Mouse (Mus musculus): ENCODE results near the gene Reln. TPM values are rescaled to one million over a fixed set of nuclear protein-coding genes. Genes with fewer than 3 reads are reported as not detected.

Reln gene
- total RNA-seq, 2 experiments from 2014 or later, result 3.0 to 4.2 TPM

GRCm38 (mm10) chr5:22241560-22241959 is 102.9 kb downstream of the Reln start:
- intact Hi-C loops (cut with DNase I), result no loop called here
- DNase-seq, result no peak

GRCm38 (mm10) chr5:22236801-22237200 is 107.7 kb downstream of the Reln start:
- intact Hi-C loops (cut with DNase I), result no loop called here
- DNase-seq, result peak; percentile 4 to 5

GRCm38 (mm10) chr5:22224515-22224914 is 120.0 kb downstream of the Reln start:
- intact Hi-C loops (cut with DNase I), result no loop called here
- no peak for DNase-seq

GRCm38 (mm10) chr5:22223940-22224339 is 120.6 kb downstream of the Reln start:
- intact Hi-C loops (cut with DNase I), result no loop called here
- DNase-seq, result no peak

GRCm38 (mm10) chr5:22208311-22209021 is 136.0 kb downstream of the Reln start:
- no peak for DNase-seq
- intact Hi-C loops (cut with DNase I), result no loop called here

GRCm38 (mm10) chr5:22197926-22198325 is 146.6 kb downstream of the Reln start:
- intact Hi-C loops (cut with DNase I), result no loop called here
- no peak for DNase-seq

- no peak for DNase-seq
- intact Hi-C loops (cut with DNase I), result no loop called here
Observed at GRCm38 (mm10) chr5:22196891-22197290, 147.6 kb downstream of the Reln start.

GRCm38 (mm10) chr5:22196476-22196875 is 148.0 kb downstream of the Reln start:
- DNase-seq, result no peak
- intact Hi-C loops (cut with DNase I), result no loop called here

- intact Hi-C loops (cut with DNase I), result no loop called here
- DNase-seq, result no peak
Observed at GRCm38 (mm10) chr5:22195352-22195941, 149.1 kb downstream of the Reln start.

- intact Hi-C loops (cut with DNase I), result no loop called here
- no peak for DNase-seq
Observed at GRCm38 (mm10) chr5:22191784-22192183, 152.7 kb downstream of the Reln start.

GRCm38 (mm10) chr5:22190333-22190732 is 154.2 kb downstream of the Reln start:
- DNase-seq, result no peak
- intact Hi-C loops (cut with DNase I), result no loop called here

- intact Hi-C loops (cut with DNase I), result no loop called here
Observed at GRCm38 (mm10) chr5:22187599-22187998, 156.9 kb downstream of the Reln start.

GRCm38 (mm10) chr5:22176480-22176879 is 168.0 kb downstream of the Reln start:
- no peak for DNase-seq

More at GRCm38 (mm10) chr5:22187599-22187998, 156.9 kb downstream of the Reln start:
- DNase-seq, result no peak

GRCm38 (mm10) chr5:22171336-22171735 is 173.2 kb downstream of the Reln start:
- no peak for DNase-seq
- intact Hi-C loops (cut with DNase I), result no loop called here

More at GRCm38 (mm10) chr5:22176480-22176879, 168.0 kb downstream of the Reln start:
- intact Hi-C loops (cut with DNase I), result no loop called here

GRCm38 (mm10) chr5:22164060-22164934 is 180.2 kb downstream of the Reln start:
- intact Hi-C loops (cut with DNase I), result no loop called here
- no peak for DNase-seq

- no peak for DNase-seq
- intact Hi-C loops (cut with DNase I), result no loop called here
Observed at GRCm38 (mm10) chr5:22160935-22161334, 183.6 kb downstream of the Reln start.

- intact Hi-C loops (cut with DNase I), result no loop called here
- no peak for DNase-seq
Observed at GRCm38 (mm10) chr5:22158754-22159153, 185.7 kb downstream of the Reln start.

- no peak for DNase-seq
- intact Hi-C loops (cut with DNase I), result no loop called here
Observed at GRCm38 (mm10) chr5:22153601-22154000, 190.9 kb downstream of the Reln start.

GRCm38 (mm10) chr5:22141821-22142220 is 202.7 kb downstream of the Reln start:
- no peak for DNase-seq
- intact Hi-C loops (cut with DNase I), result no loop called here

- intact Hi-C loops (cut with DNase I), result no loop called here
- DNase-seq, result no peak
Observed at GRCm38 (mm10) chr5:22139015-22139414, 205.5 kb downstream of the Reln start.

GRCm38 (mm10) chr5:22134402-22134801 is 210.1 kb downstream of the Reln start:
- DNase-seq, result no peak
- intact Hi-C loops (cut with DNase I), result no loop called here

Measured in heart, postnatal 36 days (tissue).